Mouse (Mus musculus) heart, embryonic 12.5 days (tissue): ENCODE results near the gene Acss1. TPM values are rescaled to one million over a fixed set of nuclear protein-coding genes. Genes with fewer than 3 reads are reported as not detected.

ENCODE experiments used
- ATAC-seq: fragments of 200-750 bp; cut with Nextera tagmentation; 2 replicates; pipeline ENCODE4 v1.8.0; 2017; ENCODE audit warnings: moderate TSS enrichment, moderate library complexity; ENCODE audit not compliant: insufficient number of reproducible peaks, low FRiP score
- H3K27ac ChIP-seq: fragments of 300-500 bp; sonication (generic); 2 replicates; pipeline ENCODE4 v1.5.1; 2016; ENCODE audit warnings: mild to moderate bottlenecking, moderate library complexity; ENCODE audit not compliant: poor library complexity, severe bottlenecking
- H3K27me3 ChIP-seq: fragments of 300-500 bp; sonication (generic); replicated peaks from 2 replicates; pipeline ENCODE4 v1.6.1; 2016; ENCODE audit warnings: mild to moderate bottlenecking, moderate library complexity
- H3K36me3 ChIP-seq: fragments of 300-500 bp; sonication (generic); 2 replicates; pipeline ENCODE4 v1.6.1; 2016; ENCODE audit warnings: mild to moderate bottlenecking, moderate library complexity
- H3K4me1 ChIP-seq: fragments of 300-500 bp; sonication (generic); replicated peaks from 2 replicates; pipeline ENCODE4 v1.6.1; 2016; ENCODE audit warnings: mild to moderate bottlenecking
- H3K4me2 ChIP-seq: fragments of 300-500 bp; sonication (generic); 2 replicates; pipeline ENCODE4 v1.6.1; 2016; ENCODE audit warnings: mild to moderate bottlenecking, moderate library complexity
- H3K4me3 ChIP-seq: fragments of 300-500 bp; sonication (generic); 2 replicates; pipeline ENCODE4 v1.5.1; 2016; ENCODE audit warnings: mild to moderate bottlenecking
- H3K9ac ChIP-seq: fragments of 300-500 bp; sonication (generic); 2 replicates; pipeline ENCODE4 v1.6.1; 2016; ENCODE audit warnings: mild to moderate bottlenecking, moderate library complexity
- H3K9me3 ChIP-seq: fragments of 300-500 bp; sonication (generic); replicated peaks from 2 replicates; pipeline ENCODE4 v1.6.1; 2016; ENCODE audit warnings: mild to moderate bottlenecking, moderate library complexity
- WGBS: fragments of 180-500 bp; shearing (Covaris S2); methylation state at CpG from one replicate; pipeline ENCODE4 v1.1.7; 2016; 5-methylcytosine and 5-hydroxymethylcytosine counted together
- polyA plus RNA-seq: library from polyadenylated mRNA; unstranded; fragments of >200 nt; fragmentation: Nextera tagmentation; extraction: Ambion mirVana; gene quantifications from 2 replicates; pipeline ENCODE4 v1.2.1, GENCODE M21; 2016

Gene Acss1
- polyA plus RNA-seq, 1 experiment from 2014 or later, result 12.7 TPM

DNA sequence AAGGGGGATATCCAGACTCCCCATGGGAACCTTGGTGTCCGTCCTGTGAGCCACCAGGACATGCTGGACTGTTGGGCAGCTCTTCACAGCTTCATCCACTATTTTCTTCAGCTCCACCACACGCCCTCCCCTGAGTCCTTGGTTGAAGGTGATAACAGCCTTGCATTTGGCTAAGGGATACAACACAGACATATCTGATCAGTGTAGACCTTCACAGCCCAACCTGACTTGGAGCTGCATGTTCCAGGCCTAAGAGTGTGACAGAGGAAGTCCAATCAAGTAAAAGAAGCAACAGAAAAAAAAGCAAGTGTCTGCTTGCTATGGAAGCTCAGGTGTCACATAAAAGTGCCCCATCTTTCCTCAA is 29.9 kb downstream of the Acss1 start:
- Histone ChIP-seq H3K9ac (no peak overlapping the region), H3K36me3 (no peaks in the 10 kb centered on the region), H3K9me3 (0 out of 2 replicates have a peak, but pooled peaks cover 4% of the 10 kb centered on the region), H3K27me3 (no peaks in the 10 kb centered on the region), H3K4me3 (no peak overlapping the region), H3K4me1 (no peaks in the 10 kb centered on the region), H3K27ac (no peak overlapping the region), H3K4me2 (no peak overlapping the region)
- no peak for ATAC-seq
- 38% methylated on average over 2 of the region's 2 CpGs for WGBS

DNA sequence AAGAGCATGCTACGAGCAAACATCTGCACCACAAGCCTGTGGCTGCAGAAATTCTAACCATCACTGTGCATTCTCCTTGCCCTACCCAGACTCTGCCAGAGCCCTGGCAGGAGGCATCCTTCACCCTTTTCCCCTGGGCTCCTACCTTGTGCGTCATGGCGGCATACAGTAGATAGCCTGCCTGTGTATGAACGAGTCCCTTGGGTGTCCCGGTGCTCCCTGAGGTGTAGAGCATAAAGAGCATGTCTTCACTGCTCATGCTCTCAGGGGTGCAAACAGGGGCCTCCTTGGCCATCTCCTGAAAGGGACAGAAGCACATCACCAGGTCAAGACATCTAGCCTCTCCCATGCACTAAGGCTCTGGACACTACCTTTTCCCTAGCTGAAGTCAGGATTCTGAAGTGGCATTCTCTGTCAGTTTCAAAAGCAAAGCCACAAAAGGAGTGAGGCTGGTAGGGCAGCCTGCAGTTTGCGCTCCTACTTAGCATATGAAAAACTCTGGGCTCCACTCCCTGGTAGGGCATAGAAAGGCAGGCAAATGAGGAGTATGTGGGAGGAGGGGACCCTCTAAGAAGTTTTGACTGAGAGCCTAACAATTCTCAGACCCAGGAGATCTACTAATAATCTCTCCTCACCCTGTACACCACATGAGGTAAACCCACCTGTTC is 30.5 kb downstream of the Acss1 start:
- Histone ChIP-seq H3K9me3 (0 out of 2 replicates have a peak, but pooled peaks cover 4% of the 10 kb centered on the region), H3K4me1 (no peaks in the 10 kb centered on the region), H3K4me3 (no peak overlapping the region), H3K27me3 (no peaks in the 10 kb centered on the region), H3K27ac (no peak overlapping the region), H3K36me3 (no peaks in the 10 kb centered on the region), H3K4me2 (no peak overlapping the region), H3K9ac (no peak overlapping the region)
- WGBS, result 66% methylated on average over 6 of the region's 6 CpGs
- no peak for ATAC-seq

DNA sequence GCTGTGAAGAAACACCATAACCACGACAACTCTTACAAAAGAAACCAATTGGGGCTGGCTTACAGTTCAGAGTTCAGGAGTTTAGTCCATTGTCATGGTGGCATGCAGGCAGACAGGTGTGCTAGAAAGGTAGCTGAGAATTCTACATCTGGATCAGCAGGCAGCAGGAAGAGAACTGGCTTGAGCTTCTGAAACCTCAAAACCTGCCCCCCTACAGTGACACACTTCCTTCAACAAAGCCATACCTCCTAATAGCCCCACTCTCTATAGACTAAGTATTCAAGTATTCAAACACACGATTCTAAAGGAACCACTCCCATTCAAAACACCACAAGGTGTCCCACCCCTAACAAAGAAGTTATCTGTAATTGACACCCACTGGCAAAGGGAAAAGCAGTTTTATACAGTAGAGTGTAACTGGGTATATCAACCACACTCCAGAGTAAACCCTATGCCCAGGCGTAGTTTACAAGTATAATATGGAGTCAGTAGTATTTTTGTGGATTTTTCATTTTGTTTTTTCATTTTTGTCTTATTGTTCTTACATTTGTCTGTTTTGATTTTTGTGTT is 32.3 kb downstream of the Acss1 start:
- WGBS, result 70% methylated on average over 3 of the region's 3 CpGs
- Histone ChIP-seq H3K27me3 (no peaks in the 10 kb centered on the region), H3K36me3 (no peaks in the 10 kb centered on the region), H3K9me3 (0 out of 2 replicates have a peak, but pooled peaks cover 4% of the 10 kb centered on the region), H3K4me2 (no peak overlapping the region), H3K27ac (no peak overlapping the region), H3K9ac (no peak overlapping the region), H3K4me1 (no peaks in the 10 kb centered on the region), H3K4me3 (no peak overlapping the region)
- ATAC-seq, result no peak

DNA sequence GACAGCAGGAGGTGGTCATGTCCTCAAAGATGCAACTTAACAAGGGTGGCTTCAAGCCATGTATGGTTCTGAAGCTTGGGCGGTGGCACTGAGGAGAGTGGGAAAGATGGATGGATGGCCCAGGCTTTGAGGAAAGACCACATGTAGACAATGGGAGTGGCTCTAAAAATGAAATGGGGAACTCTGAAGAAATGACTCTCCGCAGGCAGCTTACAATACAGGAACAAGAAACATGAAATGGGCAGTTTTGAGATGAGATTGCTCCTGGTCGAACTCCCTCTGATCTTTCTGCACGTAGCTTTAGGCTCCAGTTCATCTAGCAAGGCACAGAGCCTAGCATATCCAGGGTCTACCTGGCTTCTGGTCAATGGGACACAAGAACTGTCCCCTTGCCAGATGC is 39.0 kb downstream of the Acss1 start:
- 0 out of 2 replicates have a peak, but pooled peaks cover 4% of the 10 kb centered on the region for H3K9me3 ChIP-seq
- 87% methylated on average over 4 of the region's 4 CpGs for WGBS
- no peak overlapping the region for H3K9ac ChIP-seq
- no peak overlapping the region for H3K4me3 ChIP-seq
- no peak for ATAC-seq
- no peaks in the 10 kb centered on the region for H3K27me3 ChIP-seq
- no peak overlapping the region for H3K4me2 ChIP-seq
- H3K36me3 ChIP-seq, result no peaks in the 10 kb centered on the region
- no peaks in the 10 kb centered on the region for H3K4me1 ChIP-seq
- no peak overlapping the region for H3K27ac ChIP-seq

DNA sequence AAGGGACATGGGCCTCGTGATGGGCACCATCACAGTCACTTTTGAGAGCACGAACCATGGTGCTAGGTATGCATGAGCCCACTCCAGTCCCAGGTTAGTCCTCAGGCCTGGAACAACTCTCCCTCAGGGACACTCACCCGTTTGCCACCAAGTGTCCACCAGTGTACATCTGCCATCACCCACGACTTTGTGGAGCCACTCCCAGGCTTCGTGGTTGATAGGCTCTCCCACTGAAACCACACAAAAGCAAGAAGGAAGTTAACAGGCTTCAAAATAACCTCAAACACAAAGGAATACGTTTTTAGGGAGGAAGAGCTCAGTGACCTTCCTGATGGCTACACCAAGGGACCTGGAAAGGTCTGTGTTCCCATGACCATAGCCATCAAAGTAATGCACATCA is 41.2 kb downstream of the Acss1 start:
- Histone ChIP-seq H3K27me3 (no peaks in the 10 kb centered on the region), H3K4me3 (no peak overlapping the region), H3K9ac (no peak overlapping the region), H3K27ac (no peak overlapping the region), H3K4me1 (no peaks in the 10 kb centered on the region), H3K36me3 (no peaks in the 10 kb centered on the region), H3K4me2 (no peak overlapping the region), H3K9me3 (no peaks in the 10 kb centered on the region)
- WGBS, result 61% methylated on average over 6 of the region's 6 CpGs
- ATAC-seq, result no peak

DNA sequence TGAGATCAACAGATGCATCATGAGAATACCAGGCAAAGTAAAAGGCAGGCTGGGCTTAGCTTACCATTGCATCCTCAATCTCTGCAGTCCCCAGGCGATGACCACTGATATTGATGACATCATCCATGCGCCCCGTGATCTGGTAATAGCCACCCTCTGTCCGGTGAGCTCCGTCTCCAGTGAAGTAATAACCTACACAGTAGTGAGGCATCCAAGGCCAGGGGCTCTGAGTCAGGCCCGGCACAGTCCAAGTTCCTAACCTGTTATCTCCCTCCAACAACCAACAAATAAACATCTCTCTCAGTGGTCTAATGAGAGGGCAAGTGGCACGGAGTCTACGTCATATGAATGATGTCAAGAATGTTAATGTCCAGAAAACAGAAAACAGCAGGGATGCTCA is 43.4 kb downstream of the Acss1 start:
- Histone ChIP-seq H3K9ac (no peak overlapping the region), H3K4me3 (no peak overlapping the region), H3K9me3 (no peaks in the 10 kb centered on the region), H3K4me2 (no peak overlapping the region), H3K27me3 (no peaks in the 10 kb centered on the region), H3K27ac (no peak overlapping the region), H3K4me1 (no peaks in the 10 kb centered on the region), H3K36me3 (no peaks in the 10 kb centered on the region)
- 87% methylated on average over 8 of the region's 8 CpGs for WGBS
- ATAC-seq, result no peak

DNA sequence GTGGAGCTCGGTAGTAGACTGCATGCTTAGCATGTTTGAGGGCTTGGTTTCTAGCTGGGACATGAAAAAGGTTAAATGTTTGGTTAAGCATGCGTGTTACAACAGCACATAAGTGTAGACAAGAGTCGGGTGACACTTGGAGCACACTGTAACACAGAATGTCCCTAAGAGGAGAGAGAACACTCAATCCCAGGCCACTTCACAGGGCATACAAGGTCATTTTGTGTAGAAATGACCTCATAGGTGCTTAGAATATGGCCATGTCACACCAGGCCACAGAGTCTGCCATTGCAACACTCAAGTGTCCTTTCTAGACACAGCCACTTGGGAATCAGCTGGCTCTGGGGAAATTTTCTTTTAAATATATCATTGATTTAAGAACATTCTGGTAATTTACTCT is 44.3 kb downstream of the Acss1 start:
- WGBS, result 86% methylated on average over 3 of the region's 3 CpGs
- H3K4me2 ChIP-seq, result no peak overlapping the region
- no peak for ATAC-seq

DNA sequence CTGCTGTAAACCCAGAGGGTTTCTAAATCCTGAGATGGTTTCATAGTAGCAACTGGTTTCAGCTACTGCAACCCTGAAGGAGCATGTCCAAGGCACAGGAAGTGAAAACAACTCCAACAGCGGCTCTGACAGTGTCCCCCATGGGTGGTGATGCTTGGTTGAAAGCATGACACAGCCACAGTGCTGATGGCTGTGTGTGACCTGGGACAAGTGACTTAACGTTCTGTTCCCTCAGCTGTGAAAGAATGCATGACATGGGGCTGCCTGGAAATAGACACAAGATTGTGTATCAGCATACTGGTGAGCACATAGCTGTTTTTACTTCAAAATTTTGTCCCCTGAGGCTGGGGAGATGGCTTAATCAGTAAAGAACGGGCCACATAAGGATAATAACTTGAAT is 46.6 kb downstream of the Acss1 start:
- no peak overlapping the region for H3K4me3 ChIP-seq
- 49% methylated on average over 3 of the region's 3 CpGs for WGBS
- no peaks in the 10 kb centered on the region for H3K27me3 ChIP-seq
- H3K9me3 ChIP-seq, result no peaks in the 10 kb centered on the region
- H3K4me1 ChIP-seq, result no peaks in the 10 kb centered on the region
- no peaks in the 10 kb centered on the region for H3K36me3 ChIP-seq
- H3K27ac ChIP-seq, result no peak overlapping the region
- no peak for ATAC-seq
- no peak overlapping the region for H3K9ac ChIP-seq
- H3K4me2 ChIP-seq, result no peak overlapping the region

More for the DNA sequence above, 44.3 kb downstream of the Acss1 start:
- no peaks in the 10 kb centered on the region for H3K27me3 ChIP-seq
- no peak overlapping the region for H3K27ac ChIP-seq
- H3K36me3 ChIP-seq, result no peaks in the 10 kb centered on the region
- H3K4me3 ChIP-seq, result no peak overlapping the region
- no peak overlapping the region for H3K9ac ChIP-seq
- H3K4me1 ChIP-seq, result no peaks in the 10 kb centered on the region
- H3K9me3 ChIP-seq, result no peaks in the 10 kb centered on the region

DNA sequence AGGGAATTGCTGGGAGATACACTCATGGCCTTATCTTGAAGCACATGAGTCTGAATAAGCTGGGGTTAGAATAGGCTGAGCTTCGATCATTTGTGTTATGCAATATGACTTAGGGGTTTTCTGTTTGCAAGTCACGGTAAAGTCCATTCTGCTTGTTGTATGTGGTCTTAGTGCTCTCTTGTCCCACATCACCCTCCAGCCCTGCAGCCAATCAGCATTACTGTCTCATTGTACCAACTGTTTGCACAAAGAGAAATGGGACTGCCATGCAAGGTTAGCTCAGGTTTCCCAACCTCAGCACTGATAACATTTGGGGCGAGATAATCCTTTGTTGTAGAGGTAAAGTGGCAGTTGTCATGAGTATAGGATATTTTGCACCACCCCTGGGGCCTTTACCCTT is 58.2 kb downstream of the Acss1 start:
- ATAC-seq, result no peak
- WGBS, result 52% methylated on average over 3 of the region's 3 CpGs
- no peak overlapping the region for H3K4me2 ChIP-seq
- no peaks in the 10 kb centered on the region for H3K9me3 ChIP-seq
- no peaks in the 10 kb centered on the region for H3K27me3 ChIP-seq
- H3K27ac ChIP-seq, result no peak overlapping the region
- no peak overlapping the region for H3K9ac ChIP-seq
- H3K4me1 ChIP-seq, result peaks cover 6% of the 10 kb centered on the region
- H3K4me3 ChIP-seq, result no peak overlapping the region
- H3K36me3 ChIP-seq, result no peaks in the 10 kb centered on the region

DNA sequence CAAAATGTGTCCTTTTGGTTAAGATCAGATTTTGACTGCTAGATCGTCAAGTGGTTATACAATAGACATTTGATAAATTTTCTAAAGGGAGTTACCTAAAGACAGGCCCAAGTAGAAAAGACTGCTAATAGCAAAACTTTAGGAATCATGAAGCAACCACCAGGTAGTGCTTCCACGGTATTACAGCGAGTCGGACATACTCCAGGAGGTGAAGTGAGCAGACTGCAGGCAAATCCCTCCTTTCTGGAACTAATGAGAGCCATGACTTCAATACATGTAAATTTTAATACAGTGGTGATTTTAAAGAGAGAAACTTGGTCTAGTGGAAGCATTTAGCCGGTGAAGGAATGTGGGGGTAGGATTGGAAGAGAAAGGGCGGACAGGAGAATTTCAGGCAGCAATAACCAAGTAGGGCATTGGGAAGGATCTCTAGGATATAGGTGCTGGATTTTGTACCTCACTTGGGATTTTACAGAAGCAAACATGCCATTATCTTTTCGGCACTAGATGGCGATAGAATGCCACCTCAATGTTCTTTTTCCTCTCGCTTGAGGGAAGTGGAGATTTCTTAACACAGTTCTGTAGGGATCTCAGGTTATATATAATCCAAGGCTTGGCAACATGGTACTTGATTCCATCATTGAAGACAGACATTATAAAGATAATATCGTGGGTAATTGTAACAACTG is 59.3 kb downstream of the Acss1 start:
- Histone ChIP-seq H3K4me2 (peak overlapping the region; percentile 87), H3K27ac (0 out of 2 replicates have a peak overlapping the region, but pooled peaks have one; percentile 28), H3K9me3 (no peaks in the 10 kb centered on the region), H3K27me3 (no peaks in the 10 kb centered on the region), H3K4me1 (peaks cover 6% of the 10 kb centered on the region), H3K36me3 (no peaks in the 10 kb centered on the region), H3K4me3 (peak overlapping the region; percentile 98), H3K9ac (peak overlapping the region; percentile 94)
- under 1% methylated on average over 10 of the region's 10 CpGs for WGBS
- peak; percentile 48; the same call in 1 of the 2 replicates for ATAC-seq

DNA sequence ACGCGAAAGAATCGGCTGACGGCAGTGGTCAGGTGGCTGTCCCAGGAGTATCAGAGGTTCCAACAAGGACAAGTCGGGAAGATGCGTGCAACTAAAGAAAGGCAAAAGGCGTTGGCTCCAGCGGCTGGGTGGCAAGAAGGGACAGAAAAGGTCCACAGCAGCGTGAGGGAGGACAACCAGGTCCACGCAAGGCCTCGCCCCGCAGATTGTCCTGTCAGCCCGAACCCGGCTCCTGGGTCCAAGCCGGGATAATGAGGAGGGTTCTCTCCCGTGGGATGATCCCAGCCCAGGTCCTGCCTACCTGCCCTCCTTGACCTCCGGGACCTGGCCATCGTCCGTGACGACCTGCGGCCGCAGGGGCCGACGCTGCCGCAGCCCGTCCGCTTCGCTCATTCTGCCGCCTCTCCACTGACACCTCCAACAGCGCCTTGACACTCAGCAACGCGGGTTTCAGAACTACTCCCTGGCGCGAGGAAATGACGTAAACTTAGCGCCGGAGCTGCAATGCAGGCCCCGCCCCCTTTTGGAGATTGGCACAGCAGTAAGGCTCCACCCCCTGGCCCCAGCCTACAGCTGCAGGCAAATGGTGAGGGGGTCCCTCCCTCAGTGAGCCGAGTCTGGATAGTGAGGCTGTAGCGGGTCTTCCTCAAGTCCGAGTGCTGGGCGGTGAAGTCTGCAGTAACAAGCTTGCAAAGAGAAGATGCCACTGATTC is 60.1 kb downstream of the Acss1 start, which contains the start of gene Apmap:
Gene Apmap (minus strand): TSS at position 481 of the 713 bp plus-strand sequence.
- peak within 1 kb of the TSS; percentile 94 for H3K9ac ChIP-seq
- H3K27ac ChIP-seq, result 0 out of 2 replicates have a peak within 1 kb of the TSS, but pooled peaks have one; percentile 28
- no peaks in the 10 kb centered on the region for H3K27me3 ChIP-seq
- ATAC-seq, result peak; percentile 97
- peaks cover 6% of the 10 kb centered on the region for H3K4me1 ChIP-seq
- no peaks in the 10 kb centered on the region for H3K36me3 ChIP-seq
- WGBS, result under 1% methylated on average over 42 of the region's 42 CpGs
- peak within 1 kb of the TSS; percentile 98 for H3K4me3 ChIP-seq
- peak within 1 kb of the TSS; percentile 87 for H3K4me2 ChIP-seq
- no peaks in the 10 kb centered on the region for H3K9me3 ChIP-seq
